Mouse (Mus musculus): ENCODE data around the gene Mymk. TPM values are rescaled to one million over a fixed set of nuclear protein-coding genes. Genes with fewer than 3 reads are reported as not detected.

The Mymk gene
- total RNA-seq (2023): not detected

DNA sequence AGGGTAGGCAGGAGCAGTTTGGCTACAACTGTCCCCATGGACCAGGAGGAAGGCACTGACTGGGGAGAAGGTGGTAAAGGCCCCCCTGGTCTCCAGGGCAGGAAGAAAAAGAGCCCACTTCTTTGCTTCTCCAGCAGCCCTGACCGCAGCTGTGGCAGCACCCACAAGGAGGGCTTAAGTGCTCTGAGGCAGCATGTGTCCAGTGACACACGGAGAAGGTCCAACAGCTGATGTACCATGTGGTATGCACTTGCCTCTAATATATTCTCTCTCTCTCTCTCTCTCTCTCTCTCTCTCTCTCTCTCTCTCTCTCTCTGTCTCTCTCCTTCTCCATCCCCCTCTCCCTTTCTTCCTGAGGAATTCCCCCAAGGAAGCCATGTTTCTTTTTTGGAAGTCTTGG lies at the start of gene Mymk:
Gene Mymk (minus strand): TSS at position 202 of the 400 bp plus-strand sequence.

DNA sequence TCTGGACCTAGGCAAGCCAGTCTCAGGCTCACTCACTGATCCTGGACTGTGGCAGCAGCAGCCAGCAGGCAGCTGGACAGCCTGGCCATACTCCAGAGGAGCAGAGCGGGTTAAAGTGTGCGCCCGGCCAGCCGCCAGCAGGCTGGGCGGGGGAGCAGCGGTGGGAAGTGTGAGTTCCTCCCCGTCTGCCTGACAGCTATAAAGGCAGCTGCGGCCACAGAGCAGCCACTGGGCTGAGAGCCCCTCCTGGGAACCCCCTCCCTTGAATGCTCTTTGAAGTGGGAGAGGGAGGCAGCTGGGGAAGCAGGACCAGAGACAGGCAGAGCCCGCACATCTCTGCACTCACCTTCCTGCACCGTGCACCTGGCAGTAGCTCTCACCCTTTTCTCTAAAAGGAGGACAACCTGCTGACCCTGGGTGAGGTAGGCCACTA lies 7.2 kb upstream of the Mymk start, which contains the start of gene Adamtsl2:
Gene Adamtsl2 (plus strand): TSS at position 228 of the 433 bp plus-strand sequence.

DNA sequence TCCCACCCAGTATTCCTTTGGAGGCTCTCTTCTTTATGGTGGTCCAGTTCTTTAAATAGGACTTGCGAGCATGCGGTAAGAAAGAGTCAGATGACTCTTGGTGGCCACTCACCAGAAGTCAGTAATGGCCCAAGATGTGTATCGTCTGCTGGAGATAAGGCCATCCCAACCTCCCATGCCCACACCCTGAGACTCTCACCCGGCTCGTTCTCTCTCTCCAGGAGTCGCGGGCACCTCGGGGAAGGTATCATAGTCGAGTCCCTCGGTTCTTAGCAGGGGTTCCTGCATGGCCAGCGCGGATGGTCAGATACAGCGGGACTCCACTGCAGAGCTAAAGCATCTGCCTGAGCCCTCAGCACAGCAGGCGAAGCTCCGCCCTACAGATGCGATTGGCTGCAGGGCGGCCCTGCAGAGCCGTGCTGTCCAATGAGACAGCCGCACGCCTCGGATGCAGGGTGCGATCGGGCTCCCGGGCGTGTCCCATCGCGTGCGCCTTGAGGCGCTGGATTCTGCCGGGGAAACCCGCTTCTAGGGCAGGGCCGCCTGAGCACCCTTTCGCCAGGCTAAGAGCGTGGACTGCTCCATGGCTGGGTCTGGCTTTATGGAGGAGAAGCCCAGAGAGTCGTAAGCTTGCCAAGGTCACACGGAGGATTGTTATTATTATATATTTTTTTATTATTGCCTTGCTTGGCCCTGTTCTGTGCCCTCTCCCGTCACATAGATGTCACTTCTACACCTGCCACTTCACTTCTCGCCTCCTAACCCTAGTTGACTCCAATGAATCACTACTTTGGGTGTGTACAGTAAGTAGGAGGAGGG lies 44.2 kb downstream of the Mymk start, which contains the start of gene Slc2a6:
Gene Slc2a6 (minus strand): TSS at position 381 of the 819 bp plus-strand sequence.

Other genes starting within 250 kb of the Mymk start
- gene Abo, start 207.2 kb downstream of the Mymk start, total RNA-seq (2023): not detected
- 56.4 TPM for gene Surf6, start 169.3 kb downstream of the Mymk start, total RNA-seq (2023)
- gene Med22, start 161.5 kb downstream of the Mymk start, total RNA-seq (2023): 16.5 TPM
- gene Rpl7a, start 161.4 kb downstream of the Mymk start, total RNA-seq (2023): 977 TPM
- gene Surf2, start 155.8 kb downstream of the Mymk start, total RNA-seq (2023): 55.3 TPM
- 52.4 TPM for gene Surf1, start 155.6 kb downstream of the Mymk start, total RNA-seq (2023)
- 67.4 TPM for gene Surf4, start 138.3 kb downstream of the Mymk start, total RNA-seq (2023)
- not detected for gene Stkld1, start 138.1 kb downstream of the Mymk start, total RNA-seq (2023)
- gene Rexo4, start 107.8 kb downstream of the Mymk start, total RNA-seq (2023): 57.3 TPM
- gene Adamts13, start 98.8 kb downstream of the Mymk start, total RNA-seq (2023): not detected
- gene Cacfd1, start 62.3 kb downstream of the Mymk start, total RNA-seq (2023): 27.3 TPM
- gene Slc2a6, start 44.2 kb downstream of the Mymk start, total RNA-seq (2023): 2.4 TPM
- 0.58 TPM for gene Adamtsl2, start 7.2 kb upstream of the Mymk start, total RNA-seq (2023)
- not detected for gene Fam163b, start 70.3 kb upstream of the Mymk start, total RNA-seq (2023)
- not detected for gene Dbh, start 93.1 kb upstream of the Mymk start, total RNA-seq (2023)
- 0.46 TPM for gene Sardh, start 176.2 kb upstream of the Mymk start, total RNA-seq (2023)

Data from CD8-positive naive resting alpha-beta T cell, adult 57 days (primary cell).